Mouse (Mus musculus) kidney, adult 9 months (tissue): ENCODE measurements around the gene Abcb8.
"Not testable (repeated sequence)": the region's sequence is repeated elsewhere in the genome, so short reads cannot be mapped to it uniquely, and the experiment has no call there.

Source experiments
- DNase-seq: peaks from one replicate; pipeline ENCODE4 v3.0.0; 2022

Abcb8 gene

GRCm38 (mm10) chr5:24369767-24370166, 23.7 kb upstream of the Abcb8 start:
- DNase-seq = no peak

DNA sequence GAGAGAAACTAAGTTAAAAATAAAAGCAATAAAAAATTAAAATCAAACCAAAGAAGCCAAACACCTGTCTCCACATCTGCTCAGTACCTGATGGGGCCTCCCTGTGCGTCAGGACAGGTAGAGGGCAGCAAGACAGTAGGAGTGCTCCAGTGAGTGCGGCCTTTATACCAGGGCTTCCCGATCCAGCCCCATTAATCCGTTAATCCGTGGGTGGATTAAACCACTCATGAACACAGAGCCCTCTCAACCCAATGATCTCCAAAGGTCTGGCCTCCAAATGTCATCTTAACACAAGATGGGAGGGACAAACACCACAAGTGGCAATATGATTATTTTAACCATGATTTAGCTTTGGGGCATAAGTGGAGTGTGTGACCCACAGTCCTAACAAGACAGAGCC, 19.7 kb upstream of the Abcb8 start:
- DNase-seq = no peak

- no peak for DNase-seq
These were observed 19.2 kb upstream of the Abcb8 start for GRCm38 (mm10) chr5:24374216-24374615.

DNA sequence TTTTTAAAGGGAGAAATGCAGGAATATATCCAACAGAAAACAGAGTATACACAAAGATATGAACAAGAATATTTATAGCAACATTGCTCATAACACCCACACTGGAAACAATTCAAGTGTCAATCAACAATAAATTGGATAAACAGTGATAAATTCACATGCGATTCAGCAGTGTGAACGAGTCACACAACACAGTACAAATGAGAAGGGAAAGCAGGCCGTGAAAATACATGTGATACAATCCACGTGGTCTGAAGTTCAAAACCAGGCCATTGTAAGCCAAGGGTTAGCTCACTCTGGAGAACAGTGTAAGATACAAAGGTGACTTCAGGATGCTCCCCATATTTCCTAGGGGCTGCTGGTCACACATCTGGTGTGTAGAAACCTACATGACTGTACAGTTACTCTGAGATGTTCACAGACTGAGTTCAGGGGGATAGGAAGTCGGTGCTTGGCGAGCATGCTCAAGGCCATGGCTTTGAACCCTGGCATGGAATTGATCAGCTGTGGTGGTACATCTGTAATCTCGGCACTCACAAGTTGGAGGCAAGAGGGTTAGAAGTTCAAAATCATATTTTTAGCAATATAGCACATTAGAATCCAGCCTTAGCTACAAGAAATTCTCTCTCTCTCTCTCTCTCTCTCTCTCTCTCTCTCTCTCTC, 18.7 kb upstream of the Abcb8 start:
- no peak for DNase-seq

DNA sequence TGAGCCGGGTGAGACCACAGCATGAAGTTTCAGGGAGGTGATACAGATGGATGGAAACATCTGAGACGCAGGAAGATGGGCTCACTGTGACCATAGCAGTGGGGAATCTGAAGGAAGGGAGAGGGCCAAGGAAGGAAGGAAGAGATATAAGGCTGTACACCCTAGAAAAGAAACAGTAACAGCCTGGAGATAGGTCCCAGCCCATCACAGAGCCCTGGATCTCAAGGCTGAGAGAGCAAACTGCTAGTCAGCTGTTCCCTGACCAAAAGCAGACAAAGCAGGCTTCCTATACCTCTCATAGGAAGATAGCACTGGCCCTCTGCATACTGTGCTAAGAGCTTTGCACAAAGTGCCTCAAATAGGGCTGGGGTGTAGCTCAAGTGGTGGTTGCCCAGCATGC, 14.8 kb upstream of the Abcb8 start:
- no peak for DNase-seq

GRCm38 (mm10) chr5:24379501-24379900, 14.0 kb upstream of the Abcb8 start:
- DNase-seq = no peak

DNA sequence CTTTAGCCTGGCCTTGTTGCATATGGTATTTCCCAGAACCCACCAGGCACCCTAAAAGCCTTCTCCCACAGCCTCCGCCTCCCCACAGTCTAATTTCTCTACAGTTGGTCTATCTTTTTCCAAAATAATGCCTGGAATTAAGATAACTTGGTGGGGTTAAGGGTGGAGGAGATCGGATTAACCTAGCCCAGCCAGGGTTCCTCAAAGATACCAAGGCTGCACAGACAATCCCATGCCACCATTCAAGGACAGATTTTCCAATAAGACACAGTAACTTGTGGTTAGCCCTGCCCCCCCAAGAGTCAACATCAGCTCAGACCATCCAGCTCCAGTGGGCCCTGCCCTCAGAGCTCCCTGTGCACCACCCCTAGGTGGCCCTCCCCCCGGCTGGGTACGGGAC, 13.0 kb upstream of the Abcb8 start:
- DNase-seq = no peak

- no peak for DNase-seq
These were observed 12.0 kb upstream of the Abcb8 start for GRCm38 (mm10) chr5:24381486-24381885.

GRCm38 (mm10) chr5:24381988-24382387, 11.5 kb upstream of the Abcb8 start:
- DNase-seq = no peak

GRCm38 (mm10) chr5:24383026-24383859, 10.2 kb upstream of the Abcb8 start:
- DNase-seq = peak; percentile 88

DNA sequence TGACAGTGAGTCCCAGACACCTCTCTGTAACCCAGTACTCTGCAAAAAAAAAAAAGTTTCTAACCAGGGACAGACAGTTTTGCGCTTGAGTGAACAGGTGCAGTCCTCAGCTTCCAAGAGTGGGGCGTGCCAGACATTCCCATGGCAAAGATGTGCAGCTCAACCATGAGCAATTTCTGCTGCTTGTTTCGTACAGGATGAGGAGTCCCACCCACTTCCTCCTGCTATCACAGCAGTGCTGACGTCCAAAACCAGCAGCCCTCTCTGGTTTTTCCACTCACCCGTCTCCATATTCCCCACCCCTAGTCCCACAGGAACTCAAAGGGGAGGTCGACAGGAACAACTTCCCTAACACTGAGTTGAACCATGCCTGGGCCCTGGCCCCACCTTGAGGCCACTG, 9.1 kb upstream of the Abcb8 start:
- peak; percentile 67 for DNase-seq

GRCm38 (mm10) chr5:24385374-24385773, 8.1 kb upstream of the Abcb8 start:
- DNase-seq = no peak

DNA sequence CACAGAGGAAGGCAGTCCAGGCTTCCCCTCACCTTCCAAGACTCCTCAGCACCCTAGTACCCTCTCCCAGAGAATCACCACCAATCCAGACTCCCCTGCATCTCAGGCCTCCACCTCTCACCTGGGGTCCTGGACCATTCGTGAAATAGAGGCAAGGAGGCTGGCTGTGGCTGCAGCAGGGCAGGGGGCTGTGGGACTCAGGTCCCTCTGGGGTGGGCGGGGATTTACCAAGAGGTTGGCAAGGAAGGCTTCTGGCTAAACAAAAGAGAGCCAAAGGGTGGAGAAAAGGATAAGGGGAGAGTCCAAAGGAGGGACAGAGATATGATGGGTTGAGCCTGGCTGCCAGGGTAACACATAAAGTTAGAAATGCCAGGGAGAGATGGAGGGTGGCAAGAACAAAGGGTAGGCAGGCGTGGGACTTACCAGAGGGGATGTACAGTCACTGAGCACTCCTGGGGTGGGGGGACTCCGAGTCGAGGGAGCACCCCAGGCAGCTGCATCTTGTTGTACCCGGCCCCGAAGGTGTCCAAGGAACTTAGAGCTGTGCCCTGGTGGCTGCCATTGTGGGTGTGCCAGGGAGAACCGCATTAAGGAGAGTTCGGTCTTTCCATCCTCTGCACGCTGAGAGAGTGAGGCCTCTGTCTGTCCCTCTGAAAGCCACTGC, 7.4 kb upstream of the Abcb8 start:
- DNase-seq = no peak

DNA sequence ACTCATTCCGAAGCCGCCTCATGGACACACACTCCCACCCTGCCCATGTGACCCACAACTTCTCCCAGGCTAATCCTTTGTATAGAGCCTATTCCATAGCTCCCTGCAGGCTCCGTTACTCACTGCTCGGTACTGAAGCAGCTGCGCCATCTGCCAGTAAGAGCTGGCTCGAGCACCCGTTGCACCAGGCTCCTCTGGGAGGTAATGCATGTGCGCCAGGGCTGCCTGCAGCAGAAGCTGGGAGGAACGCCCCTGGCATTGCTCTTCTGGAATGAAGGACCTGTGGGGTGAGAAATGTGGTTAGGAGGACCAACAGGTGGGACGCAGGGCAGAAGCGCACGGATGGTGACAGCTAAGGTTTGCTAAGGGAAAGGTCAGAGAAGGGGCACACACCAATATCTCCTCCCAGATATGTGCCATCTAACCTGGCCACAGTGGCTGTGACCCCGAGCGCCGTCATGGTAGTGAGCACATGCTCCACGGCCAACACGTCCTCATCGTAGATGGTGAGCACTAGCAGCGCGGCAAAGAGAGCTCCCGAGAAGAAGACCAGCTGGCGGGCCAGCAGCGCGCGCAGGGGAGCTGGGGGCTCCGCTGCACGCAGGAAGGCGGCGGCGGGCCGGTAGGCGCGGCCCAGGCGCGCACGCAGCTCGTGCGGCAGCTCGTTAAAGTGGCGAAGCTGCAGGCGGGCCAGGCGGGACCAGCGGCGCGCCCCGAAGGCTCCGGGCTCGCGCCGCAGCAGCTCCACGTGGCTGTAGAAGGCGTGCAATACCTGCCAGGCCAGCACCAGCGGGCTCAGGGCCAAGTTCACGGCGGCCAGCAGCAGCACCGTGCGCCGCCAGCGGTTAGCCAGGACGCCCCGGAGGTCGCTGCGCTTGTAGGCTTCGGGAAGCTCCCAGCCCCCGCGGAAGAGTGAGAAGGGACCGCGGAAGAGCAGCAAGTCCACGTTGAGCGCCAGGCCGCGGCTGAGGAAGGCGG, 5.9 kb upstream of the Abcb8 start:
- DNase-seq = peak; percentile 77

GRCm38 (mm10) chr5:24388246-24388915, 5.1 kb upstream of the Abcb8 start:
- DNase-seq = no peak

GRCm38 (mm10) chr5:24389011-24389657, 4.3 kb upstream of the Abcb8 start:
- peak; percentile 39 for DNase-seq

GRCm38 (mm10) chr5:24389658-24390020, 3.8 kb upstream of the Abcb8 start:
- no peak for DNase-seq

DNA sequence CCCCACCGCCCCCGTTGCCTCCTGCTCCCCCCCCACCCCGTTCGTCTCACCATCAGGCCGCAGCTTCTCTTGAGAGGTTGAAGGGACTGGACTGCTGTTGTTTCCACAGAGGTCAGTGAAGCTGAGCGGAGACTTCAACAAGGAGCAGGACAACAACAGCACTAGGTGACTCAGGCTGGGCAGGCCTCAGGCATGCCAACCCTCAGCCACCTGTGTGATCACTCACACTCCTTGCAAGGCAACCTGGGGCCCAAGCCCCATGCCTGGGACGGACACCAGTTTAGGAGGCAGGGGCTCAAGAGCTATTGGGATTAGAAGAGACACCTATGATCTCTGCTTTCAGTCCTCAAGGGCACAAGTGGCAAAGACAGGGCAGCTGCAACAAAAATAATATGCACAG, 1.6 kb upstream of the Abcb8 start, which contains the start of gene Atg9b:
TSS of gene Atg9b (minus strand) at position 280 of the 400 bp plus-strand sequence.
- DNase-seq = no peak

DNA sequence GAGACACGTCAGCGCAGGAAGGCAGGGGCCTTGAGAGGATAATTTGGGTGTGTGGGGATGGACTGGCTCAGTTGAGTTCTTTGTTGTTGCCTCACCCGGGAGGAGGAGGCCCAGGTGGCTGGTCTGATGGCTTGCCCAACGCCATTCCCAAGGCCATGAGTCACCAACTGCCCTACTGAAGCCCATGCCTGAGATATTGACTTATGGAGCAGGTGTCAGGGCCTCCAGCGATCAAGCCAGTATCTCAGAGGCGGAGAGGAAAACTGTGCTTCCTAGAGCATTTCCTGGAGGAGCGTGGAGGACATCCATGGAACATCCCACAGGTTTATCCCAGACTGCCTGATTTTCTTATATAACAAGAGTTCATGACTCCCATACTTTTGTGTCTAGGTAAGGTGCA, 739 bp upstream of the Abcb8 start:
- no peak for DNase-seq

- peak; percentile 99 for DNase-seq
These were observed 867 bp downstream of the Abcb8 start for GRCm38 (mm10) chr5:24394165-24394894.

DNA sequence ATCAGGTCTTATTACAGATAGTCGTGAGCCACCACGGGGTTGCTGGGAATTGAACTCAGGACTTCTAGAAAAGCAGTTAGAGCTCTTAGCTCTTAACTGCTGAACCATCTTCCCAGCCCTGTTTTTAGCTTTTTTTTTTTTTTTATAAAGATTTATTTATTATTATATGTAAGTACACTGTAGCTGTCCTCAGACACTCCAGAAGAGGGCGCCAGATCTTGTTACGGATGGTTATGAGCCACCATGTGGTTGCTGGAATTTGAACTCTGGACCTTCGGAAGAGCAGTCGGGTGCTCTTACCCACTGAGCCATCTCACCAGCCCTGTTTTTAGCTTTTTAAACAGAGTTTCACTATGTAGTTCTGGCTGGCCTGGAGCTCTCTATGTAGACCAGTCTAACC, 2.8 kb downstream of the Abcb8 start:
- DNase-seq = not testable (repeated sequence)
